Mouse (Mus musculus) erythroblast, embryonic 14.5 days (primary cell): Measurements from ENCODE around the gene Psmc5.

Experiments
- GATA1 ChIP-seq: IDR thresholded peaks from 2 replicates; pipeline ENCODE4 v1.6.1; 2012; ENCODE audit warnings: low read length, inconsistent platforms, mixed read lengths
- TAL1 ChIP-seq: IDR thresholded peaks from 3 replicates; pipeline ENCODE4 v1.6.1; 2012; ENCODE audit warnings: low read length, inconsistent platforms, mixed read lengths

DNA sequence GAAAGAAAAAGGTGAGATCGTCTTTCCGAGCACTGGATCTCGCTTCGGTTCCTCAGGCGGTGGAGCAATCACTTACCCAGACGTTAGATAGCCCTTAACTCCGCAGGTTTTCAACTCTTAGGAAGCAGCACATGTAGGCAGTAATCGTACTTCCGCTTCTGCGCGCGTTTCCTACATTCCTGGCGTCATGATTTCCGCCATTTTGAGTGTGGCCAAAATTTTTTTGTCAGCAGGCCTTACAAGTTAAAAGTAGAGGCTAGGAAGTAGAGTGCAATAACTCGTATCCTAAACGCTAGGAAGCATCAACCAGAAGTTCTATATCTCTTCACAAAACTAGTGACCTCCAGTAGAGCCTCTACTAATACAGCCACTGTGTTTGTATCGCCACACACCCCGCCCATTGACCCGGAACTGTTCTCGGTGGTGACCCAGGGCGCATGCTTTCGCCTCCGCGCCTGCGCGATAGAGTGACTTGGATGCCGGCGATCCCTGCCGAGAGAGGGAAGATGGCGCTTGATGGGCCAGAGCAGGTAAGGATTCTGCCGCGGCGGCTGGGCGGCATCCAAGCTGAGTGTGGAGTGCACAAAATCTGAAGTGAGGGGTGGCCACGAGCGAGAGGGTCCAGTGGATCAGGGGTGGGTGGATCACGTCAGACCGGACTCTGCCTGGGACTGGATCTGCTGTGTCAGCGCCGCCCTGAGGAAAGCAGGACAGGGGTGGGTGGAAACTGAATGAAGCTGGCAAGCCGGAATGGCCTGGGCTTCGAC lies at the start of gene Psmc5, which contains the start of gene Ftsj3:
- TF ChIP-seq TAL1, result no peak
- no peak for TF ChIP-seq GATA1
